ENCODE assay signal across 11 mouse cellular contexts in genomic region chr13:102599602-102600001, GRCm38 (mm10).
DNase-seq lines count a peak whose midpoint lies in the region; ATAC-seq and TF ChIP-seq lines count a peak whose summit lies in the region.
"Had no signal": no experiment of that assay in that cellular context is flagged by ENCODE, and none has a peak within 500 bp of the region (broad histone marks: within the 10 kb centered on the region; RNA-seq: fewer than 3 reads in every experiment).

No protein-coding gene starts in this region.

- intact Hi-C loops in heart, postnatal 10 days (cut with DNase I): no loop called here

- DNase-seq in heart, postnatal 10 days: no peak
- no peak for DNase-seq in liver, postnatal 0 days
- DNase-seq in liver: no peak
- peak; percentile 53 for DNase-seq in brain, embryonic 14.5 days (ENCODE audit: low read depth)
- DNase-seq in ovary, postnatal 10 days (ENCODE audit: low spot score): no peak
- DNase-seq: adrenal gland, postnatal 36 days; lung, adult 18-20 months had no signal

- H3K27ac ChIP-seq in heart, embryonic 13.5 days (replicated peaks): peak overlapping the region; percentile 74
- H3K27ac ChIP-seq in liver, postnatal 0 days (ENCODE audit: low read depth): no peak overlapping the region
- 0 out of 2 replicates have a peak overlapping the region, but pooled peaks have one; percentile 37 for H3K27ac ChIP-seq in olfactory bulb, adult 2 months (ENCODE audit: insufficient read depth, low read depth, low read length)
- H3K27ac ChIP-seq: kidney, embryonic 15.5 days had no signal

- peaks cover 46% of the 10 kb centered on the region for H3K4me1 ChIP-seq in heart, embryonic 13.5 days
- H3K4me1 ChIP-seq in liver, postnatal 0 days (ENCODE audit: insufficient read depth): peaks cover 2% of the 10 kb centered on the region
- no peaks in the 10 kb centered on the region; the same call in 1 of the 2 replicates for H3K4me1 ChIP-seq in olfactory bulb, adult 2 months (ENCODE audit: control insufficient read depth, insufficient read depth, low read length)
- H3K4me1 ChIP-seq: kidney, embryonic 15.5 days had no signal

- peak overlapping the region; percentile 7; the same call in 1 of the 2 replicates for H3K4me2 ChIP-seq in heart, embryonic 13.5 days
- no peak overlapping the region for H3K4me2 ChIP-seq in liver, postnatal 0 days (ENCODE audit: low read depth, low read length)
- H3K4me2 ChIP-seq: kidney, embryonic 15.5 days had no signal

- no peak overlapping the region for H3K4me3 ChIP-seq in heart, embryonic 13.5 days
- H3K4me3 ChIP-seq in liver, postnatal 0 days (ENCODE audit: low read depth, low read length): no peak overlapping the region
- H3K4me3 ChIP-seq in olfactory bulb, adult 2 months (ENCODE audit: insufficient read depth, low read depth, low read length): no peak overlapping the region
- H3K4me3 ChIP-seq: kidney, embryonic 15.5 days had no signal

- no peak overlapping the region for H3K9ac ChIP-seq in heart, embryonic 13.5 days
- H3K9ac ChIP-seq in liver, postnatal 0 days (replicated peaks): no peak overlapping the region
- H3K9ac ChIP-seq: kidney, embryonic 15.5 days had no signal

- H3K36me3 ChIP-seq in heart, embryonic 13.5 days: no peaks in the 10 kb centered on the region
- H3K36me3 ChIP-seq in liver, postnatal 0 days (replicated peaks; ENCODE audit: insufficient read depth, low read length): no peaks in the 10 kb centered on the region
- H3K36me3 ChIP-seq: kidney, embryonic 15.5 days had no signal

- ATAC-seq in heart, embryonic 13.5 days (ENCODE audit: extremely low read depth, insufficient number of reproducible peaks, low FRiP score, low TSS enrichment): no peak; the same call in 1 of the 2 replicates
- ATAC-seq in liver, postnatal 0 days: 0 out of 2 replicates have a peak, but pooled peaks have one; percentile 29

- no peak for TF ChIP-seq EP300 in liver, postnatal 0 days (IDR thresholded peaks at IDR 0.05; ENCODE audit: low read depth)

- no peaks in the 10 kb centered on the region for H3K9me3 ChIP-seq in heart, embryonic 13.5 days
- no peaks in the 10 kb centered on the region for H3K9me3 ChIP-seq in liver, postnatal 0 days (ENCODE audit: low read length)
- H3K9me3 ChIP-seq: kidney, embryonic 15.5 days had no signal

- no peak for TF ChIP-seq POLR2A in brain, embryonic 14.5 days (IDR thresholded peaks at IDR 0.05; ENCODE audit: borderline replicate concordance, extremely low read depth, insufficient read depth, insufficient read length, poor library complexity, severe bottlenecking)
- no peak for TF ChIP-seq POLR2A in olfactory bulb, adult 2 months (IDR thresholded peaks at IDR 0.05; ENCODE audit: insufficient read depth, low read depth, low read length)

- WGBS in heart, embryonic 13.5 days: 17% methylated on average over 3 of the region's 3 CpGs
- WGBS in liver, postnatal 0 days (ENCODE audit: insufficient replicate concordance): 42% methylated on average over 3 of the region's 3 CpGs
- 37% methylated on average over 3 of the region's 3 CpGs for WGBS in olfactory bulb, adult 2 months

- TF ChIP-seq CTCF in liver, postnatal 0 days (IDR thresholded peaks at IDR 0.05; ENCODE audit: low read depth): no peak
- TF ChIP-seq CTCF in brain, embryonic 14.5 days (IDR thresholded peaks at IDR 0.05; ENCODE audit: borderline replicate concordance, extremely low read depth, insufficient read depth, insufficient read length): no peak
- TF ChIP-seq CTCF in olfactory bulb, adult 2 months (IDR thresholded peaks at IDR 0.05; ENCODE audit: insufficient read depth, low read depth, low read length): no peak

- H3K27me3 ChIP-seq in heart, embryonic 13.5 days (replicated peaks): no peaks in the 10 kb centered on the region
- no peaks in the 10 kb centered on the region for H3K27me3 ChIP-seq in liver, postnatal 0 days (ENCODE audit: insufficient read depth, low read length)
- H3K27me3 ChIP-seq: CH12.LX; kidney, embryonic 15.5 days had no signal
